Mouse (Mus musculus) hindbrain, embryonic 11.5 days (tissue): Measurements from ENCODE around the gene Cenpm. TPM values are rescaled to one million over a fixed set of nuclear protein-coding genes. Genes with fewer than 3 reads are reported as not detected.
A peak's percentile ranks its signal among the peaks of the same experiment; 100 is the strongest.
"Not testable (repeated sequence)": the region's sequence is repeated elsewhere in the genome, so short reads cannot be mapped to it uniquely, and the experiment has no call there.

Experiments
- ATAC-seq: fragments of 200-750 bp; cut with Nextera tagmentation; 2 replicates; pipeline ENCODE4 v1.8.0; 2017; ENCODE audit warnings: mild to moderate bottlenecking, moderate TSS enrichment, moderate library complexity; ENCODE audit not compliant: low FRiP score
- DNase-seq: peaks from one replicate; pipeline ENCODE4 v3.0.0-alpha.2; 2015; ENCODE audit warnings: low spot score
- H3K27ac ChIP-seq: fragments of 300-500 bp; sonication (generic); 2 replicates; pipeline ENCODE4 v1.5.1; 2014; ENCODE audit warnings: mild to moderate bottlenecking, low read depth, low read length
- H3K27me3 ChIP-seq: fragments of 300-500 bp; sonication (generic); 2 replicates; pipeline ENCODE4 v1.6.1; 2014; ENCODE audit warnings: mild to moderate bottlenecking, low read length, moderate library complexity, mixed read lengths; ENCODE audit not compliant: control insufficient read depth, insufficient read depth
- H3K36me3 ChIP-seq: fragments of 300-500 bp; sonication (generic); 2 replicates; pipeline ENCODE4 v1.6.1; 2014; ENCODE audit warnings: mild to moderate bottlenecking, low read length, moderate library complexity, mixed read lengths; ENCODE audit not compliant: control insufficient read depth, insufficient read depth
- H3K4me1 ChIP-seq: fragments of 300-500 bp; sonication (generic); replicated peaks from 2 replicates; pipeline ENCODE4 v1.6.1; 2014; ENCODE audit warnings: low read length, mixed read lengths; ENCODE audit not compliant: control insufficient read depth, insufficient read depth
- H3K4me2 ChIP-seq: fragments of 300-500 bp; sonication (generic); replicated peaks from 2 replicates; pipeline ENCODE4 v1.6.1; 2014; ENCODE audit warnings: mild to moderate bottlenecking, low read depth, low read length
- H3K4me3 ChIP-seq: fragments of 300-500 bp; sonication (generic); 2 replicates; pipeline ENCODE4 v1.5.1; 2014; ENCODE audit warnings: low read depth, low read length
- H3K9ac ChIP-seq: fragments of 300-500 bp; sonication (generic); 2 replicates; pipeline ENCODE4 v1.6.1; 2014; ENCODE audit warnings: low read depth, low read length
- H3K9me3 ChIP-seq: fragments of 300-500 bp; sonication (generic); 2 replicates; pipeline ENCODE4 v1.6.1; 2016; ENCODE audit warnings: low read length; ENCODE audit not compliant: control insufficient read depth
- WGBS: fragments of 180-500 bp; shearing (Covaris S2); extraction: QIAGEN DNeasy Blood & Tissue Kit; methylation state at CpG from one replicate; pipeline ENCODE4 v1.1.7; 2014; 5-methylcytosine and 5-hydroxymethylcytosine counted together
- polyA plus RNA-seq: library from polyadenylated mRNA; unstranded; fragments of >200 nt; fragmentation: Nextera tagmentation; extraction: Ambion mirVana; gene quantifications from 2 replicates; pipeline ENCODE4 v1.2.1, GENCODE M21; 2014

Cenpm gene
- polyA plus RNA-seq, 1 experiment from 2014 or later = 78.1 TPM

DNA sequence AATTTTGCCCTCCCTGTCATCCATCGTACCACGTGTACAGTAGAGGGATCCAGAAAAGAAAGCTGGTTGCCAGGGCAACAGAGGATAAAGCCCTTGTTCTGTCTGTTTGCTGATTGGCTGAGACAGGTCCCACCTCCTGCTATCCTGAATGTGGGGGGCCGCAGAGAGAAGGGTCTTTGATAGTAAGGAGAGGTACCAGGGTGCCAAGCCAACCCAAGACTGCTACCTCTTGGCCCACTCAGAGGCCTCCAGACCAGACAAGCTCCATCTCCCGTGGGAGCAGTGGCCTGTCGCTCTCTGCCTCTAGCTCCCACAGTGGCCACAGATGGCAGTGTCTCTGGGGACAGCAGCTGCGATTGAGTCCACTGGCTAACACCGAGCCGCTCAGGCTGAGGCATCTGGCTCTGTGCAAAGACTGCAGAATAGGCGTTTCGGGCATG is 11.4 kb upstream of the Cenpm start:
- WGBS = 8% methylated on average over 10 of the region's 10 CpGs
- peak overlapping the region; percentile 17; the same call in 1 of the 2 replicates for H3K27ac ChIP-seq
- H3K4me2 ChIP-seq = peak overlapping the region; percentile 33
- DNase-seq (peak; percentile 76), ATAC-seq (peak; percentile 84)
- no peaks in the 10 kb centered on the region for H3K36me3 ChIP-seq
- no peaks in the 10 kb centered on the region for H3K9me3 ChIP-seq
- no peaks in the 10 kb centered on the region; the same call in none of the 2 replicates for H3K4me1 ChIP-seq
- no peaks in the 10 kb centered on the region for H3K27me3 ChIP-seq
- peak overlapping the region; percentile 49; the same call in 1 of the 2 replicates for H3K9ac ChIP-seq
- peak overlapping the region; percentile 21 for H3K4me3 ChIP-seq

- H3K36me3 ChIP-seq = no peaks in the 10 kb centered on the region
These were observed 10.7 kb upstream of the Cenpm start for GRCm38 (mm10) chr15:82255248-82255647.

DNA sequence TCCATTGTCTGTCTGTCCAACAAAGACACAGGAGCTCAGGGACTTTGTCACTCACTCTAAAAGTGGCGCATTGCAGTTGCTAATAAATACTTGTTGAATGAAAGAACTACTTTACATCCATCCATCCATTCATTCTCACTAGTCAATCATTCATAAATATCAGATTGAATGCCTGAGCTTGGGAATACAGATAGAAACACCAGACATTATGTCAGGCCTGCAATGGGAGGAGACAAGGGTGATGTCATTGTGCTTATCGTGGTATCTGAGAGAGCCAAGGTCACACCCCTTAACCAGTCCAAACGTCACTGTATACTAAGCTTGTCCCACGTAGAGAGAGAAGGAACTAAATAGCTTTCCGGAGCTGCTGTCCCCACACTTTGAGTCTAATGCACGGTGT is 7.5 kb upstream of the Cenpm start, which contains the start of gene 1500009C09Rik:
Gene 1500009C09Rik (plus strand): TSS at position 301 of the 400 bp plus-strand sequence.
- no peak for DNase-seq
- Histone ChIP-seq H3K27ac (no peak within 1 kb of the TSS), H3K27me3 (no peaks in the 10 kb centered on the region), H3K4me2 (no peak within 1 kb of the TSS), H3K36me3 (no peaks in the 10 kb centered on the region), H3K4me1 (no peaks in the 10 kb centered on the region; the same call in none of the 2 replicates), H3K9me3 (no peaks in the 10 kb centered on the region), H3K4me3 (no peak within 1 kb of the TSS), H3K9ac (no peak within 1 kb of the TSS)
- ATAC-seq = no peak
- 93% methylated on average over 6 of the region's 6 CpGs for WGBS

More at GRCm38 (mm10) chr15:82255248-82255647, 10.7 kb upstream of the Cenpm start:
- WGBS = 40% methylated on average over 4 of the region's 4 CpGs
- Histone ChIP-seq H3K4me3 (no peak overlapping the region), H3K27ac (0 out of 2 replicates have a peak overlapping the region, but pooled peaks have one; percentile 0), H3K9ac (no peak overlapping the region), H3K9me3 (no peaks in the 10 kb centered on the region), H3K4me2 (no peak overlapping the region), H3K27me3 (no peaks in the 10 kb centered on the region), H3K4me1 (no peaks in the 10 kb centered on the region; the same call in none of the 2 replicates)
- ATAC-seq = no peak
- DNase-seq = peak; percentile 39

GRCm38 (mm10) chr15:82251579-82251978 is 7.0 kb upstream of the Cenpm start:
- Histone ChIP-seq H3K9me3 (no peaks in the 10 kb centered on the region), H3K4me3 (no peak overlapping the region), H3K4me1 (no peaks in the 10 kb centered on the region; the same call in none of the 2 replicates), H3K36me3 (no peaks in the 10 kb centered on the region), H3K9ac (no peak overlapping the region), H3K27me3 (no peaks in the 10 kb centered on the region), H3K27ac (no peak overlapping the region), H3K4me2 (no peak overlapping the region)
- ATAC-seq = no peak
- WGBS = 89% methylated on average over 3 of the region's 3 CpGs
- DNase-seq = no peak

DNA sequence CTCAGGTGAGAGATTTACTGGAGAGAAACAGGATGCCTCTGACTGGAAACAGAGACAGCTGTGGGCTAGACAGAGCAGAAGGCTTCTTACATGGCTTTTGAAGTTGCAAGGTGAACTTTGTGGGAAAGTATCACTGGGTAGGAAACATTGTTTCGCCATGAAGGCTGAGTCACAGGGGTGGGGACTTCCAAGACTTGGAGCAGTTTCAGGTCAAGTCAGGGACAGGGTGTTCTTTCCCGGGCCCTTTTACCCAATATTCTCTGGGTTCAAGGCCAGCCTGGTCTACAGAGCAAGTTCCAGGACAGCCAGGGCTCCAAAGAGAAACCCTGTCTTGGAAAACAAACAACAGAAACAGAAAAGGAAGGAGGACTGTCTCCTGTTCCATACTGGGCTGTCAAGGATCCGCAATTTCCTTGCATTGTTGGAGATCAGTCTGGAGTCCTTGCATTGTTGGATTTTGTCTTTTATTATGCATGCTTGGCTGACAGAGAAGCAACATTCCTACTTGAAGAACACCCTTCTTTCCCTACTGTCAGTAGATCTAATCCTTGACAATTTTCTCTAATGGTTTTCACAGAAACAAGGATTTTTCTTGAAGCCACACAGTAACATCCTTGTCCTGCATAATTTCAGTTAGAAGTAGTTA is 2.7 kb upstream of the Cenpm start:
- Histone ChIP-seq H3K27ac (no peak overlapping the region), H3K9me3 (no peaks in the 10 kb centered on the region), H3K36me3 (no peaks in the 10 kb centered on the region), H3K4me1 (0 out of 2 replicates have a peak, but pooled peaks cover 2% of the 10 kb centered on the region), H3K4me2 (no peak overlapping the region), H3K9ac (no peak overlapping the region), H3K4me3 (no peak overlapping the region), H3K27me3 (no peaks in the 10 kb centered on the region)
- WGBS = 88% methylated on average over 3 of the region's 3 CpGs
- ATAC-seq (no peak), DNase-seq (no peak)

- not testable (repeated sequence) for ATAC-seq, DNase-seq, H3K4me1 ChIP-seq, H3K9me3 ChIP-seq, H3K36me3 ChIP-seq, H3K27me3 ChIP-seq
- Histone ChIP-seq H3K4me2 (peak overlapping the region; percentile 88), H3K27ac (peak overlapping the region; percentile 80), H3K9ac (peak overlapping the region; percentile 70), H3K4me3 (peak overlapping the region; percentile 74)
- WGBS = 22% methylated on average over 9 of the region's 9 CpGs
These were observed 235 bp upstream of the Cenpm start for GRCm38 (mm10) chr15:82244805-82245161.

DNA sequence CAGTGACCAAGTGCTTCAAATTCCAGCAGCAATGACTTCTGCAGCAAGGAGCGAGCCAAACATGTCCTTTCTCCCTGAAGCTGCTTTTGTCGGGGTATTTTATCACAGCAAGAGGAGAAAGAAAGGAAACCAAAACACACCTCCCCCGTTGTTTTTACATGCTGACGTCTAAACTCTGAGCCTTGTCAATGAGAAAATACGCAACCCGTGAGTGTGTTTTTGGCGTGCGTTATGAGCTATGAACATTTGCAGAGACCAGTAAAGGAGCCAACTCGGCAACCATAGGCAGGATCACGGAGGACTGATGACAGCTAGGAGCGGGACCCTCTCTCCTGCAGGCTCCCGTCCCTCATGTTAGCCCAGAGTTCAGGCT is 820 bp downstream of the Cenpm start:
- ATAC-seq (no peak), DNase-seq (no peak)
- Histone ChIP-seq H3K9ac (peak overlapping the region; percentile 71), H3K36me3 (no peaks in the 10 kb centered on the region), H3K27me3 (no peaks in the 10 kb centered on the region), H3K9me3 (no peaks in the 10 kb centered on the region), H3K4me1 (0 out of 2 replicates have a peak, but pooled peaks cover 2% of the 10 kb centered on the region), H3K27ac (0 out of 2 replicates have a peak overlapping the region, but pooled peaks have one; percentile 80), H3K4me2 (peak overlapping the region; percentile 88), H3K4me3 (peak overlapping the region; percentile 74)
- 8% methylated on average over 12 of the region's 12 CpGs for WGBS

- Histone ChIP-seq H3K9me3 (no peaks in the 10 kb centered on the region), H3K27me3 (no peaks in the 10 kb centered on the region), H3K27ac (no peak overlapping the region), H3K4me3 (peak overlapping the region; percentile 74), H3K4me2 (peak overlapping the region; percentile 88), H3K4me1 (0 out of 2 replicates have a peak, but pooled peaks cover 2% of the 10 kb centered on the region), H3K9ac (no peak overlapping the region), H3K36me3 (no peaks in the 10 kb centered on the region)
- DNase-seq (no peak), ATAC-seq (no peak)
- 78% methylated on average over 3 of the region's 3 CpGs for WGBS
These were observed 1.2 kb downstream of the Cenpm start for GRCm38 (mm10) chr15:82243311-82243710.

DNA sequence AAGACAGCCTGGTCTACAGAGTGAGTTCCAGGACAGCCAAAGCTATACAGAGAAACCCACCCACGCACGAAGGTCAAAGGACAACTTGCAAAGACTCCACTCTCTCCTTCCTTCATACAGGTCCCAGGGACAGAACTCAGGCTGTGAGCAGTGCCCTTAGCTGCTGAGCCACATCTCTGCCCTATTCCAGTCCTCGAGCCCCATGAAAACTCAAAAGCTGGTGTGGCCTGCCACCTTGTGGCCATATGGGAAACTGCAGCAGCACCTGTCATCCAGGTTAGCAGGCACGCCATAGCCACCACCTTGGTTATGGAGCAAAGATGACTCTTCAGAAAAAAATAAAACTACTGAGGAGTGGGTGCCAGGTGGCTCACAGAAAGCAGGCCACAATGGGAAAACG is 8.0 kb downstream of the Cenpm start:
- DNase-seq (peak; percentile 88), ATAC-seq (peak; percentile 54)
- WGBS = 26% methylated on average over 5 of the region's 5 CpGs
- Histone ChIP-seq H3K27ac (no peak overlapping the region), H3K4me1 (no peaks in the 10 kb centered on the region), H3K4me2 (no peak overlapping the region), H3K9me3 (no peaks in the 10 kb centered on the region), H3K4me3 (no peak overlapping the region), H3K9ac (no peak overlapping the region), H3K27me3 (no peaks in the 10 kb centered on the region), H3K36me3 (0 out of 2 replicates have a peak, but pooled peaks cover 2% of the 10 kb centered on the region)
